ENCODE assay signal across 25 mouse cellular contexts in genomic region chr8:128065964-128066680, GRCm38 (mm10).
DNase-seq lines count a peak whose midpoint lies in the region; TF ChIP-seq lines count a peak whose summit lies in the region.
"Had no signal": no experiment of that assay in that cellular context is flagged by ENCODE, and none has a peak within 500 bp of the region (broad histone marks: within the 10 kb centered on the region; RNA-seq: fewer than 3 reads in every experiment).

No protein-coding gene starts in this region.

- no peak overlapping the region for H3K4me3 ChIP-seq in cerebellum, adult 2 months (replicated peaks; ENCODE audit: insufficient read depth, low read depth, low read length)
- no peak overlapping the region for H3K4me3 ChIP-seq in heart, adult 2 months
- H3K4me3 ChIP-seq in limb, embryonic 10.5 days: no peak overlapping the region
- H3K4me3 ChIP-seq: forebrain, embryonic 13.5 days; hindbrain, embryonic 10.5 days; hindbrain, embryonic 15.5 days; limb, embryonic 15.5 days; liver, embryonic 13.5 days; megakaryocyte, embryonic 14.5 days; midbrain, embryonic 12.5 days; myocyte; neural tube, embryonic 12.5 days; stomach, embryonic 15.5 days had no signal

- peak; percentile 11 to 18 for DNase-seq in cerebellum, postnatal 14 days
- no peak for DNase-seq in cerebellum, adult 2 months
- DNase-seq in heart, adult 11 months: peak; percentile 86
- no peak for DNase-seq in heart, adult 2 months
- DNase-seq in A20 (ENCODE audit: low read depth, low spot score) (peak; percentile 43), R1 (ENCODE audit: low read depth, low spot score) (peak; percentile 22)
- no peak for DNase-seq in limb, embryonic 10.5 days (ENCODE audit: low spot score)
- DNase-seq in left cerebral cortex, postnatal 10 days (ENCODE audit: extremely low spot score in 1 of 2, low spot score in 2 of 2): no peak
- DNase-seq: adrenal gland, adult 8-10 months; cerebellum, adult 11 months; cerebellum, postnatal 25 days; kidney, adult 11 months; kidney, postnatal 14 days; liver, embryonic 13.5 days; lung, adult 18-20 months; right cerebral cortex, postnatal 25 days had no signal

- no peak for TF ChIP-seq CTCF in cerebellum, adult 2 months (IDR thresholded peaks at IDR 0.05; ENCODE audit: borderline replicate concordance, insufficient read depth, low read depth, low read length)
- no peak for TF ChIP-seq CTCF in heart, adult 2 months (IDR thresholded peaks at IDR 0.05)

- H3K27me3 ChIP-seq in cerebellum, adult 2 months (ENCODE audit: control insufficient read depth, insufficient read depth, low read length): no peaks in the 10 kb centered on the region
- H3K27me3 ChIP-seq in heart, adult 2 months (ENCODE audit: control insufficient read depth, insufficient read depth, low read length): no peaks in the 10 kb centered on the region
- H3K27me3 ChIP-seq in limb, embryonic 10.5 days (ENCODE audit: low read depth, poor library complexity, severe bottlenecking): no peaks in the 10 kb centered on the region
- H3K27me3 ChIP-seq: forebrain, embryonic 13.5 days; hindbrain, embryonic 15.5 days; limb, embryonic 15.5 days; liver, embryonic 13.5 days; midbrain, embryonic 12.5 days; neural tube, embryonic 12.5 days; stomach, embryonic 15.5 days had no signal

- H3K4me1 ChIP-seq in cerebellum, adult 2 months (ENCODE audit: control insufficient read depth, insufficient read depth, low read length): no peaks in the 10 kb centered on the region
- H3K4me1 ChIP-seq in heart, adult 2 months (ENCODE audit: control insufficient read depth, insufficient read depth, low read length): no peaks in the 10 kb centered on the region; the same call in 1 of the 2 replicates
- peaks cover 7% of the 10 kb centered on the region for H3K4me1 ChIP-seq in limb, embryonic 10.5 days
- H3K4me1 ChIP-seq: hindbrain, embryonic 10.5 days; hindbrain, embryonic 15.5 days; limb, embryonic 15.5 days; liver, embryonic 13.5 days; megakaryocyte, embryonic 14.5 days; midbrain, embryonic 12.5 days; neural tube, embryonic 12.5 days; stomach, embryonic 15.5 days had no signal

- intact Hi-C loops in heart, adult 2 months (cut with DNase I): no loop called here
- intact Hi-C loops in left cerebral cortex, postnatal 10 days (cut with DNase I): no loop called here

- 68% methylated on average over 7 of the region's 7 CpGs for whole genome bisulfite sequencing in cerebellum, adult 2 months
- 79% methylated on average over 7 of the region's 7 CpGs for WGBS in heart, adult 2 months
- WGBS in limb, embryonic 10.5 days: 84% methylated on average over 7 of the region's 7 CpGs

- TF ChIP-seq EP300 in heart, adult 2 months (IDR thresholded peaks at IDR 0.05; ENCODE audit: insufficient read depth, low read depth, low read length): no peak

- H3K79me2 ChIP-seq in heart, adult 2 months (replicated peaks; ENCODE audit: control insufficient read depth, insufficient read depth, low read length): no peaks in the 10 kb centered on the region

- no peaks in the 10 kb centered on the region for H3K9me3 ChIP-seq in limb, embryonic 10.5 days (replicated peaks)
- H3K9me3 ChIP-seq: forebrain, embryonic 13.5 days; hindbrain, embryonic 10.5 days; hindbrain, embryonic 15.5 days; limb, embryonic 15.5 days; liver, embryonic 13.5 days; midbrain, embryonic 12.5 days; neural tube, embryonic 12.5 days; stomach, embryonic 15.5 days had no signal

- no peak overlapping the region for H3K27ac ChIP-seq in cerebellum, adult 2 months (ENCODE audit: insufficient read depth, low read length)
- H3K27ac ChIP-seq in heart, adult 2 months: no peak overlapping the region
- no peak overlapping the region for H3K27ac ChIP-seq in limb, embryonic 10.5 days
- H3K27ac ChIP-seq: forebrain, embryonic 13.5 days; hindbrain, embryonic 10.5 days; hindbrain, embryonic 15.5 days; limb, embryonic 15.5 days; liver, embryonic 13.5 days; midbrain, embryonic 12.5 days; neural tube, embryonic 12.5 days; stomach, embryonic 15.5 days had no signal

- no peaks in the 10 kb centered on the region for H3K36me3 ChIP-seq in heart, adult 2 months (ENCODE audit: control insufficient read depth, insufficient read depth, low read length)
- no peaks in the 10 kb centered on the region for H3K36me3 ChIP-seq in limb, embryonic 10.5 days
- H3K36me3 ChIP-seq: hindbrain, embryonic 10.5 days; hindbrain, embryonic 15.5 days; limb, embryonic 15.5 days; liver, embryonic 13.5 days; midbrain, embryonic 12.5 days; neural tube, embryonic 12.5 days; stomach, embryonic 15.5 days had no signal

- H3K9ac ChIP-seq in heart, adult 2 months (ENCODE audit: low read depth, low read length): no peak overlapping the region
- H3K9ac ChIP-seq: forebrain, embryonic 13.5 days; hindbrain, embryonic 15.5 days; limb, embryonic 15.5 days; liver, embryonic 13.5 days; midbrain, embryonic 12.5 days; neural tube, embryonic 12.5 days; stomach, embryonic 15.5 days had no signal

- no peak for TF ChIP-seq POLR2A in cerebellum, adult 2 months (IDR thresholded peaks at IDR 0.05; ENCODE audit: borderline replicate concordance, insufficient read depth, low read length)
- no peak for TF ChIP-seq POLR2A in heart, adult 2 months (IDR thresholded peaks at IDR 0.05; ENCODE audit: insufficient read depth, low read depth, low read length)

Comparison
In these comparisons a context has a peak if more than half of its experiments do, and no peak if none do; other contexts are left out.
1. DNase-seq: peak in cerebellum, postnatal 14 days (2 of 2), heart, adult 11 months (single experiment), A20 (single experiment) and R1 (single experiment); none in cerebellum, adult 2 months (0 of 2), heart, adult 2 months (0 of 2), limb, embryonic 10.5 days (single experiment) and left cerebral cortex, postnatal 10 days (0 of 2).